Mouse (Mus musculus) lung, postnatal 0 days (tissue): ENCODE measurements around the gene Rnase11.

Experiments used
- CTCF ChIP-seq: IDR thresholded peaks from 2 replicates; pipeline ENCODE4 v1.5.1; 2016; ENCODE audit warnings: antibody characterized with exemption, mild to moderate bottlenecking
- EP300 ChIP-seq: IDR thresholded peaks from 2 replicates; pipeline ENCODE4 v1.6.1; 2016; ENCODE audit warnings: antibody characterized with exemption, mild to moderate bottlenecking, control low read depth

DNA sequence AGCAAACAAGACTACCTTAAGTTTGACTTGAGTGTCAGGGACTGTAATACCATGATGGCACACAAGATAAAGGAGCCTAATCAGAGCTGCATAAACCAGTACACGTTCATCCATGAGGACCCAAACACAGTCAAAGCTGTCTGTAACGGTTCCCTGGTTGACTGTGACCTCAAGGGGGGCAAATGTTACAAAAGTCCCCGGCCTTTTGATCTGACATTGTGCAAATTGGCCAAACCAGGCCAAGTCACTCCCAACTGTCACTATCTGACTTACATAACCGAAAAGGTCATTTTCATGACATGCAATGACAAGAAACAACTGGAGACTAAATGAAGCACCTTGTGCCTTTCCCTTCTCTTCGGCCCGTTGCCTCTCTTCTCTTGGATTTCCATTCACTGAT is 40.4 kb downstream of the Rnase11 start:
- TF ChIP-seq CTCF (no peak), EP300 (no peak)
